Mouse (Mus musculus): ENCODE measurements at regions not wholly inside any gene's neighbourhood (a gene's known extent, or its start where the extent isn't known, plus 50 kb on each side); places are given as distances from the start of the nearest gene placed in this dataset.

GRCm38 (mm10) chr14:72845621-72846440, 136.0 kb upstream of the Fndc3a start:
- no peak overlapping the region for H3K4me2 ChIP-seq (ENCODE audit: low read depth, low read length, severe bottlenecking)
- 82% methylated on average over 5 of the region's 5 CpGs for WGBS
- no peak for ATAC-seq (replicated peaks; ENCODE audit: low FRiP score)
- no peak for DNase-seq (ENCODE audit: low spot score)
- H3K4me3 ChIP-seq (ENCODE audit: low read depth, low read length), result no peak overlapping the region
- no peaks in the 10 kb centered on the region for H3K36me3 ChIP-seq (ENCODE audit: control insufficient read depth, insufficient read depth, low read length)
- H3K4me1 ChIP-seq (replicated peaks; ENCODE audit: control insufficient read depth, insufficient read depth, low read length), result no peaks in the 10 kb centered on the region
- no peak overlapping the region for H3K9ac ChIP-seq (ENCODE audit: low read length)
- no peak overlapping the region for H3K27ac ChIP-seq (ENCODE audit: low read depth, low read length)
- no peaks in the 10 kb centered on the region for H3K27me3 ChIP-seq (ENCODE audit: control insufficient read depth, insufficient read depth, low read length)
- no peaks in the 10 kb centered on the region for H3K9me3 ChIP-seq (ENCODE audit: control insufficient read depth, low read length)

GRCm38 (mm10) chr14:72844753-72845369, 135.1 kb upstream of the Fndc3a start:
- no peak overlapping the region for H3K4me2 ChIP-seq (ENCODE audit: low read depth, low read length, severe bottlenecking)
- H3K36me3 ChIP-seq (ENCODE audit: control insufficient read depth, insufficient read depth, low read length), result no peaks in the 10 kb centered on the region
- no peak overlapping the region for H3K4me3 ChIP-seq (ENCODE audit: low read depth, low read length)
- H3K27me3 ChIP-seq (ENCODE audit: control insufficient read depth, insufficient read depth, low read length), result no peaks in the 10 kb centered on the region
- DNase-seq (ENCODE audit: low spot score) (no peak), ATAC-seq (replicated peaks; ENCODE audit: low FRiP score) (no peak)
- H3K27ac ChIP-seq (ENCODE audit: low read depth, low read length), result no peak overlapping the region
- 58% methylated on average over 5 of the region's 5 CpGs for WGBS
- no peak overlapping the region for H3K9ac ChIP-seq (ENCODE audit: low read length)
- H3K9me3 ChIP-seq (ENCODE audit: control insufficient read depth, low read length), result no peaks in the 10 kb centered on the region
- no peaks in the 10 kb centered on the region for H3K4me1 ChIP-seq (replicated peaks; ENCODE audit: control insufficient read depth, insufficient read depth, low read length)

GRCm38 (mm10) chr14:72841753-72842152, 131.9 kb upstream of the Fndc3a start:
- Histone ChIP-seq H3K36me3 (ENCODE audit: control insufficient read depth, insufficient read depth, low read length) (no peaks in the 10 kb centered on the region), H3K9me3 (ENCODE audit: control insufficient read depth, low read length) (no peaks in the 10 kb centered on the region), H3K27ac (ENCODE audit: low read depth, low read length) (no peak overlapping the region), H3K9ac (ENCODE audit: low read length) (no peak overlapping the region), H3K4me1 (replicated peaks; ENCODE audit: control insufficient read depth, insufficient read depth, low read length) (no peaks in the 10 kb centered on the region), H3K27me3 (ENCODE audit: control insufficient read depth, insufficient read depth, low read length) (no peaks in the 10 kb centered on the region), H3K4me3 (ENCODE audit: low read depth, low read length) (no peak overlapping the region), H3K4me2 (ENCODE audit: low read depth, low read length, severe bottlenecking) (no peak overlapping the region)
- no peak for DNase-seq (ENCODE audit: low spot score)
- 82% methylated on average over 1 of the region's 1 CpGs for WGBS
- no peak for ATAC-seq (replicated peaks; ENCODE audit: low FRiP score)

GRCm38 (mm10) chr14:72835158-72835557, 125.4 kb upstream of the Fndc3a start:
- 85% methylated on average over 4 of the region's 4 CpGs for WGBS
- DNase-seq (ENCODE audit: low spot score) (no peak), ATAC-seq (replicated peaks; ENCODE audit: low FRiP score) (no peak)
- Histone ChIP-seq H3K36me3 (ENCODE audit: control insufficient read depth, insufficient read depth, low read length) (no peaks in the 10 kb centered on the region), H3K9me3 (ENCODE audit: control insufficient read depth, low read length) (no peaks in the 10 kb centered on the region), H3K27me3 (ENCODE audit: control insufficient read depth, insufficient read depth, low read length) (no peaks in the 10 kb centered on the region), H3K4me3 (ENCODE audit: low read depth, low read length) (no peak overlapping the region), H3K9ac (ENCODE audit: low read length) (no peak overlapping the region), H3K27ac (ENCODE audit: low read depth, low read length) (no peak overlapping the region), H3K4me2 (ENCODE audit: low read depth, low read length, severe bottlenecking) (no peak overlapping the region), H3K4me1 (replicated peaks; ENCODE audit: control insufficient read depth, insufficient read depth, low read length) (no peaks in the 10 kb centered on the region)

GRCm38 (mm10) chr14:72829261-72829660, 119.5 kb upstream of the Fndc3a start:
- no peak overlapping the region for H3K9ac ChIP-seq (ENCODE audit: low read length)
- no peaks in the 10 kb centered on the region for H3K36me3 ChIP-seq (ENCODE audit: control insufficient read depth, insufficient read depth, low read length)
- H3K4me3 ChIP-seq (ENCODE audit: low read depth, low read length), result no peak overlapping the region
- no peak overlapping the region for H3K27ac ChIP-seq (ENCODE audit: low read depth, low read length)
- ATAC-seq (replicated peaks; ENCODE audit: low FRiP score) (0 out of 2 replicates have a peak, but pooled peaks have one; percentile 61), DNase-seq (ENCODE audit: low spot score) (no peak)
- WGBS, result 12% methylated on average over 5 of the region's 5 CpGs
- H3K27me3 ChIP-seq (ENCODE audit: control insufficient read depth, insufficient read depth, low read length), result no peaks in the 10 kb centered on the region
- no peaks in the 10 kb centered on the region for H3K9me3 ChIP-seq (ENCODE audit: control insufficient read depth, low read length)
- no peak overlapping the region for H3K4me2 ChIP-seq (ENCODE audit: low read depth, low read length, severe bottlenecking)
- H3K4me1 ChIP-seq (replicated peaks; ENCODE audit: control insufficient read depth, insufficient read depth, low read length), result no peaks in the 10 kb centered on the region

- Histone ChIP-seq H3K9me3 (ENCODE audit: control insufficient read depth, low read length) (no peaks in the 10 kb centered on the region), H3K4me3 (ENCODE audit: low read depth, low read length) (no peak overlapping the region), H3K4me1 (replicated peaks; ENCODE audit: control insufficient read depth, insufficient read depth, low read length) (no peaks in the 10 kb centered on the region), H3K9ac (ENCODE audit: low read length) (no peak overlapping the region), H3K4me2 (ENCODE audit: low read depth, low read length, severe bottlenecking) (no peak overlapping the region), H3K27me3 (ENCODE audit: control insufficient read depth, insufficient read depth, low read length) (no peaks in the 10 kb centered on the region), H3K36me3 (ENCODE audit: control insufficient read depth, insufficient read depth, low read length) (no peaks in the 10 kb centered on the region), H3K27ac (ENCODE audit: low read depth, low read length) (no peak overlapping the region)
- WGBS, result 84% methylated on average over 4 of the region's 4 CpGs
- DNase-seq (ENCODE audit: low spot score) (no peak), ATAC-seq (replicated peaks; ENCODE audit: low FRiP score) (no peak)
These were observed 115.7 kb upstream of the Fndc3a start for GRCm38 (mm10) chr14:72825549-72825948.

- H3K4me1 ChIP-seq (replicated peaks; ENCODE audit: control insufficient read depth, insufficient read depth, low read length), result no peaks in the 10 kb centered on the region
- H3K9me3 ChIP-seq (ENCODE audit: control insufficient read depth, low read length), result no peaks in the 10 kb centered on the region
- ATAC-seq (replicated peaks; ENCODE audit: low FRiP score), result no peak
- H3K27me3 ChIP-seq (ENCODE audit: control insufficient read depth, insufficient read depth, low read length), result no peaks in the 10 kb centered on the region
- WGBS, result 79% methylated on average over 3 of the region's 3 CpGs
- no peak overlapping the region for H3K9ac ChIP-seq (ENCODE audit: low read length)
- H3K4me3 ChIP-seq (ENCODE audit: low read depth, low read length), result no peak overlapping the region
- H3K36me3 ChIP-seq (ENCODE audit: control insufficient read depth, insufficient read depth, low read length), result no peaks in the 10 kb centered on the region
- no peak overlapping the region for H3K4me2 ChIP-seq (ENCODE audit: low read depth, low read length, severe bottlenecking)
- H3K27ac ChIP-seq (ENCODE audit: low read depth, low read length), result no peak overlapping the region
- DNase-seq (ENCODE audit: low spot score), result no peak
These were observed 112.4 kb upstream of the Fndc3a start for GRCm38 (mm10) chr14:72822231-72822615.

GRCm38 (mm10) chr14:72821517-72822230, 111.9 kb upstream of the Fndc3a start:
- WGBS, result 85% methylated on average over 13 of the region's 13 CpGs
- 0 out of 2 replicates have a peak, but pooled peaks cover 1% of the 10 kb centered on the region for H3K4me1 ChIP-seq (replicated peaks; ENCODE audit: control insufficient read depth, insufficient read depth, low read length)
- H3K9ac ChIP-seq (ENCODE audit: low read length), result no peak overlapping the region
- H3K27ac ChIP-seq (ENCODE audit: low read depth, low read length), result no peak overlapping the region
- no peak for ATAC-seq (replicated peaks; ENCODE audit: low FRiP score)
- no peaks in the 10 kb centered on the region for H3K27me3 ChIP-seq (ENCODE audit: control insufficient read depth, insufficient read depth, low read length)
- H3K36me3 ChIP-seq (ENCODE audit: control insufficient read depth, insufficient read depth, low read length), result no peaks in the 10 kb centered on the region
- H3K4me3 ChIP-seq (ENCODE audit: low read depth, low read length), result no peak overlapping the region
- no peak overlapping the region for H3K4me2 ChIP-seq (ENCODE audit: low read depth, low read length, severe bottlenecking)
- no peak for DNase-seq (ENCODE audit: low spot score)
- no peaks in the 10 kb centered on the region for H3K9me3 ChIP-seq (ENCODE audit: control insufficient read depth, low read length)

All from forebrain, embryonic 11.5 days (tissue).